Mouse (Mus musculus) spleen, adult 2 months (tissue): ENCODE data around the gene Sema6d. TPM values are rescaled to one million over a fixed set of nuclear protein-coding genes. Genes with fewer than 3 reads are reported as not detected.

ENCODE experiments used
- DNase-seq, 2 experiments: peaks; one replicate each; pipeline versions ENCODE4 v3.0.0 to v3.0.0-alpha.2; 2012 to 2021; ENCODE audit warnings: low spot score in 2 of 2, low read depth in 1 of 2
- H3K27ac ChIP-seq: fragments of 200-500 bp; 2 replicates; pipeline ENCODE4 v1.5.1; 2012; ENCODE audit warnings: low read length, inconsistent platforms; ENCODE audit not compliant: insufficient read depth
- H3K27me3 ChIP-seq: fragments of 200-500 bp; 2 replicates; pipeline ENCODE4 v1.6.1; 2012; ENCODE audit warnings: mild to moderate bottlenecking, moderate library complexity, low read length, inconsistent platforms; ENCODE audit not compliant: control insufficient read depth, insufficient read depth
- H3K36me3 ChIP-seq: fragments of 200-500 bp; 2 replicates; pipeline ENCODE4 v1.6.1; 2012; ENCODE audit warnings: mild to moderate bottlenecking, low read length, inconsistent platforms; ENCODE audit not compliant: control insufficient read depth, insufficient read depth
- H3K4me1 ChIP-seq: fragments of 200-500 bp; 2 replicates; pipeline ENCODE4 v1.6.1; 2011; ENCODE audit warnings: inconsistent platforms; ENCODE audit not compliant: control insufficient read depth, insufficient read depth, insufficient read length
- H3K4me3 ChIP-seq: fragments of 200-500 bp; 2 replicates; pipeline ENCODE4 v1.5.1; 2011; ENCODE audit warnings: mild to moderate bottlenecking, inconsistent platforms; ENCODE audit not compliant: insufficient read depth, insufficient read length; ENCODE audit errors: extremely low read depth
- CTCF ChIP-seq: fragments of 200-500 bp; IDR thresholded peaks from 2 replicates; pipeline ENCODE4 v1.5.1; 2011; ENCODE audit warnings: mild to moderate bottlenecking, inconsistent platforms; ENCODE audit not compliant: insufficient read depth, insufficient read length, insufficient replicate concordance; ENCODE audit errors: extremely low read depth
- POLR2A ChIP-seq: fragments of 200-500 bp; IDR thresholded peaks from 2 replicates; pipeline ENCODE4 v1.6.1; 2011; ENCODE audit warnings: low read depth, low read length, inconsistent platforms
- WGBS: fragments of 180-500 bp; shearing (Covaris S2); methylation state at CpG from one replicate; pipeline ENCODE4 v1.1.7; 2018; 5-methylcytosine and 5-hydroxymethylcytosine counted together
- polyA plus RNA-seq: library from polyadenylated mRNA; depleted of rRNA; stranded (reverse); fragments of >200 nt; gene quantifications from 2 replicates; pipeline ENCODE4 v1.2.3, GENCODE M21; 2012

Sema6d gene
- polyA plus RNA-seq, 1 experiment, result 8.9 TPM

- H3K27ac ChIP-seq, result no peak overlapping the region
- TF ChIP-seq POLR2A (no peak), CTCF (no peak)
- H3K4me3 ChIP-seq, result no peak overlapping the region
- no peaks in the 10 kb centered on the region for H3K27me3 ChIP-seq
- no peaks in the 10 kb centered on the region for H3K36me3 ChIP-seq
- no peak for DNase-seq
- WGBS, result 16% methylated on average over 4 of the region's 4 CpGs
- no peaks in the 10 kb centered on the region for H3K4me1 ChIP-seq
Measured at GRCm38 (mm10) chr2:124202475-124202990, 112.8 kb downstream of the Sema6d start.

- Histone ChIP-seq H3K27ac (no peak overlapping the region), H3K36me3 (no peaks in the 10 kb centered on the region), H3K4me3 (no peak overlapping the region), H3K27me3 (no peaks in the 10 kb centered on the region), H3K4me1 (no peaks in the 10 kb centered on the region)
- TF ChIP-seq POLR2A, result no peak
- TF ChIP-seq CTCF, result no peak
- DNase-seq, result no peak
- 62% methylated on average over 5 of the region's 5 CpGs for WGBS
Measured at GRCm38 (mm10) chr2:124205811-124206210, 116.0 kb downstream of the Sema6d start.

- 18% methylated on average over 2 of the region's 2 CpGs for WGBS
- Histone ChIP-seq H3K4me3 (no peak overlapping the region), H3K27me3 (no peaks in the 10 kb centered on the region), H3K36me3 (no peaks in the 10 kb centered on the region), H3K27ac (no peak overlapping the region), H3K4me1 (no peaks in the 10 kb centered on the region)
- DNase-seq, result no peak
- TF ChIP-seq CTCF, result no peak
- TF ChIP-seq POLR2A, result no peak
Measured at GRCm38 (mm10) chr2:124208251-124208650, 118.5 kb downstream of the Sema6d start.

GRCm38 (mm10) chr2:124223559-124223958 lies 133.8 kb downstream of the Sema6d start:
- Histone ChIP-seq H3K4me1 (no peaks in the 10 kb centered on the region), H3K4me3 (no peak overlapping the region), H3K36me3 (no peaks in the 10 kb centered on the region), H3K27ac (no peak overlapping the region), H3K27me3 (no peaks in the 10 kb centered on the region)
- TF ChIP-seq POLR2A, result no peak
- no peak for TF ChIP-seq CTCF
- no peak for DNase-seq
- 91% methylated on average over 7 of the region's 7 CpGs for WGBS

GRCm38 (mm10) chr2:124224328-124224727 lies 134.6 kb downstream of the Sema6d start:
- DNase-seq, result no peak
- WGBS, result 84% methylated on average over 2 of the region's 2 CpGs
- Histone ChIP-seq H3K4me3 (no peak overlapping the region), H3K27me3 (no peaks in the 10 kb centered on the region), H3K27ac (no peak overlapping the region), H3K36me3 (no peaks in the 10 kb centered on the region), H3K4me1 (no peaks in the 10 kb centered on the region)
- TF ChIP-seq POLR2A (no peak), CTCF (no peak)

GRCm38 (mm10) chr2:124234636-124235221 lies 145.0 kb downstream of the Sema6d start:
- Histone ChIP-seq H3K27me3 (no peaks in the 10 kb centered on the region), H3K27ac (no peak overlapping the region), H3K4me3 (no peak overlapping the region), H3K4me1 (no peaks in the 10 kb centered on the region), H3K36me3 (no peaks in the 10 kb centered on the region)
- 88% methylated on average over 9 of the region's 9 CpGs for WGBS
- no peak for DNase-seq
- no peak for TF ChIP-seq POLR2A
- TF ChIP-seq CTCF, result no peak
